Mouse (Mus musculus) frontal cortex, postnatal 10 days (tissue): Measurements from ENCODE around the gene Krtap4-8.
"Not testable (repeated sequence)": the region's sequence is repeated elsewhere in the genome, so short reads cannot be mapped to it uniquely, and the experiment has no call there.

Experiments
- DNase-seq, 2 experiments: peaks; one replicate each; pipeline ENCODE4 v3.0.0; 2022; ENCODE audit warnings: low spot score in 2 of 2, mixed read lengths in 1 of 2

Krtap4-8 gene

DNA sequence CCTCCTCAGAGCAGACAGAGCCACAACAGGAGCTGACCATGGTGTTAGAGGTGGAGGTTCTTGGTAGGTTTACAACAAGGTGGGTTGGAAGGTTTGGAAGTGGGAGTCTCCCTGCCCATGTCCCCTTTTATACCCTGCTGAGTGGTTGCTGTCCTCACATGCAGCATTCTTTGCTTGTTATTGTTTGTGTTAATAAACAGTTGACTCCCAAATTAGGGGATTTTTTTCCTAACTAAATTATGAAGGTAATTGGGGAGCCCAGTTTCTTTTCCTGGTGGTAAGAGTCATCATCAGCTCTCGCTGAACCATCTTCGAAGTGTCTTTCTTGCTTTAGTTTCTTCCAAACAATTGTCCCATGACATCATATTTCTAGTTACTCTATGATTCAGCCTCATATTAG, at the start of gene Krtap4-8:
Gene Krtap4-8, minus strand, starts transcription at position 101 of the 400 bp plus-strand sequence.
- DNase-seq = no peak

DNA sequence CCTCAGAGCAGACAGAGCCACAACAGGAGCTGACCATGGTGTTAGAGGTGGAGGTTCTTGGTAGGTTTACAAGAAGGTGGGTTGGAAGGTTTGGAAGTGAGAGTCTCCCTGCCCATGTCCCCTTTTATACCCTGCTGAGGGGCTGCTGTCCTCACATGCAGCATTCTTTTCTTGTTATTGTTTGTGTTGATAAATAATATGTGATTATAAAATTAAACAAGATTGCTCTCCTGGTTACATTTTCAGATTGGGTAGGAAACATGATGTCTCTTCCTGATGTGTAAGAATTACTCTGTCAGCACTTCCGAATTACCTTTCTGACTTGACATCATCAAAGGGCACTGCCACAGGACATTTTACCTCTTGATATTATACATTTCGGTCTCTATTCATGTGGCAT, 35.1 kb upstream of the Krtap4-8 start, which contains the start of gene Gm11564:
Gene Gm11564, minus strand, starts transcription at position 101 of the 400 bp plus-strand sequence.
- not testable (repeated sequence) for DNase-seq

DNA sequence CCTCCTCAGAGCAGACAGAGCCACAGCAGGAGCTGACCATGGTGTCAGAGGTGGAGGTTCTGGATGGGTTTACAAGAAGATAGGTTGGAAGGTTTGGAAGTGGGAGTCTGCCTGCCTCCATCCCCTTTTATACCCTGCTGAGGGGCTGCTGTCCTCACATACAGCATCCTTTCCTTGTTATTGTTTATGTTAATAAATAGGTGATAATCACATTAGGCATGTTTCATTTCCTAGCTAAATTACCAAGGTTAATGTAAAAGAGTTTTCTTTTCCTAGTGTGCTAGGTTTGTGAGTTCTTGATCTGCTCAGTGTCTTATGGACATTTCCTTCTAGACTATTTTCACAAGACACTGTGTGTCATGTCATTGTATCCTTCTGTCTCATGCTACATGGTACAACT, 29.3 kb upstream of the Krtap4-8 start, which contains the start of gene Krtap4-13:
Gene Krtap4-13, minus strand, starts transcription at position 101 of the 400 bp plus-strand sequence.
- DNase-seq = not testable (repeated sequence)

DNA sequence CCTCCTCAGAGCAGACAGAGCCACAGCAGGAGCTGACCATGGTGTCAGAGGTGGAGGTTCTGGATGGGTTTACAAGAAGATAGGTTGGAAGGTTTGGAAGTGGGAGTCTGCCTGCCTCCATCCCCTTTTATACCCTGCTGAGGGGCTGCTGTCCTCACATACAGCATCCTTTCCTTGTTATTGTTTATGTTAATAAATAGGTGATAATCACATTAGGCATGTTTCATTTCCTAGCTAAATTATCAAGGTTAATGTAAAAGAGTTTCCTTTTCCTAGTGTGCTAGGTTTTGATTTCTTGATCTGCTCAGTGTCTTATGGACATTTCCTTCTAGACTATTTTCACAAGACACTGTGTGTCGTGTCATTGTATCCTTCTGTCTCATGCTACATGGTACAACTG, 23.8 kb upstream of the Krtap4-8 start, which contains the start of gene Gm11554:
Gene Gm11554, minus strand, starts transcription at position 101 of the 400 bp plus-strand sequence.
- DNase-seq = not testable (repeated sequence)

DNA sequence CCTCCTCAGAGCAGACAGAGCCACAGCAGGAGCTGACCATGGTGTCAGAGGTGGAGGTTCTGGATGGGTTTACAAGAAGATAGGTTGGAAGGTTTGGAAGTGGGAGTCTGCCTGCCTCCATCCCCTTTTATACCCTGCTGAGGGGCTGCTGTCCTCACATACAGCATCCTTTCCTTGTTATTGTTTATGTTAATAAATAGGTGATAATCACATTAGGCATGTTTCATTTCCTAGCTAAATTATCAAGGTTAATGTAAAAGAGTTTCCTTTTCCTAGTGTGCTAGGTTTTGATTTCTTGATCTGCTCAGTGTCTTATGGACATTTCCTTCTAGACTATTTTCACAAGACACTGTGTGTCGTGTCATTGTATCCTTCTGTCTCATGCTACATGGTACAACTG, 18.3 kb upstream of the Krtap4-8 start, which contains the start of gene Gm11569:
Gene Gm11569, minus strand, starts transcription at position 101 of the 400 bp plus-strand sequence.
- not testable (repeated sequence) for DNase-seq

DNA sequence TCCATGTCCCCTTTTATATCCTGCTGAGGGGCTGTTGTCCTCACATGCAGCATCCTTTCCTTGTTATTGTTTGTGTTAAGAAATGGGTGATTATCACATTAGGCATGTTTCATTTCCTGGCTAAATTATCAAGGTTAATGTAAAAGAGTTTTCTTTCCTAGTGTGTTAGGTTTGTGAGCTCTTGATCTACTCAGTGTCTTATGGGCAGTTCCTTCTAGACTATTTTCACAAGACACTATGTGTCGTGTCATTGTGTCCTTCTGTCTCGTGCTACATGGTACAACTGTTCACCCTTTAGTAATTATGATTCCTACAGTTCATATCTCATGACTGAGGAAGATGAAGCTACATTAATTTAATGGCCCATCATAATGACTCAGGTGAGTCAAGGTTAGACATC, 12.9 kb upstream of the Krtap4-8 start, which contains the start of gene Gm11596:
Gene Gm11596, minus strand, starts transcription at position 101 of the 400 bp plus-strand sequence.
- no peak for DNase-seq

DNA sequence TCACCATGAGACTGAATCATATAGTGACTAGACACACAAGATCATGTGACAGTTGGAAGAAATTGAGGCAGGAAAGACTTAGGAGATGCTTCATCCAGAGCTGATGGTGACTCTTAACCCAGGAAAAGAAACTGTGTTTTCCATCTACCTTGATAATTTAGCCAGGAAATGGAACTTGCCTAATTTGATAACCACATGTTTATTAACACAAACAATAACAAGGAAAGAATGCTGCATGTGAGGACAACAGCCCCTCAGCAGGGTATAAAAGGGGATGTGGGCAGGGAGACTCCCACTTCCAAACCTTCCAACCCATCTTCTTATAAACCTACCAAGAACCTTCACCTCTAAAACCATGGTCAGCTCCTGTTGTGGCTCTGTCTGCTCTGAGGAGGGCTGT, 4.4 kb upstream of the Krtap4-8 start, which contains the start of gene Krtap4-9:
Gene Krtap4-9, plus strand, starts transcription at position 301 of the 400 bp plus-strand sequence.
- not testable (repeated sequence) for DNase-seq

DNA sequence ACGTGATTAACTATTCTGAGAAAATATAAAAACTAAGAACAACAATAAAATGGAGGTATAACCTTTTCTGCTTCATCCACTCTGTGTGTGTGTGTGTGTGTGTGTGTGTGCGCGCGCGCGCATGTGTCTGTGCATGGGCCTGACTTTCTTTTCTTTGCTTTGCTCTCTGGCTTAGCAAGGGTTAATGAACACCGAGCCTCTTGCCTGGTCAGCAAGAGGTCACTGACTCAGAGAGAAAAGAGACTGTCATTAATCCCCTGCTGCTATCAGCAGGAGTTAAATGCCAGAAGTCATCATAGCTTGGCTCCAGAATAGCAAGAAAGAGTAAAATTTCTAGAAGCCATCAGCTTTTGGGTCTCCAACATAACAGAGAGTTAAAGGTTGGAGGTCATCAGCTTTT, 2.1 kb downstream of the Krtap4-8 start:
- DNase-seq = no peak

DNA sequence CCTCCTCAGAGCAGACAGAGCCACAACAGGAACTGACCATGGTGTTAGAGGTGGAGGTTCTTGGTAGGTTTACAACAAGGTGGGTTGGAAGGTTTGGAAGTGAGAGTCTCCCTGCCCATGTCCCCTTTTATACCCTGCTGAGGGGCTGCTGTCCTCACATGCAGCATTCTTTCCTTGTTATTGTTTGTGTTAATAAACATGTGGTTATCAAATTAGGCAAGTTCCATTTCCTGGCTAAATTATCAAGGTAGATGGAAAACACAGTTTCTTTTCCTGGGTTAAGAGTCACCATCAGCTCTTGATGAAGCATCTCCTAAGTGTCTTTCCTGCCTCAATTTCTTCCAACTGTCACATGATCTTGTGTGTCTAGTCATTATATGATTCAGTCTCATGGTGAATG, 7.7 kb downstream of the Krtap4-8 start, which contains the start of gene Gm11595:
Gene Gm11595, minus strand, starts transcription at position 101 of the 400 bp plus-strand sequence.
- not testable (repeated sequence) for DNase-seq

DNA sequence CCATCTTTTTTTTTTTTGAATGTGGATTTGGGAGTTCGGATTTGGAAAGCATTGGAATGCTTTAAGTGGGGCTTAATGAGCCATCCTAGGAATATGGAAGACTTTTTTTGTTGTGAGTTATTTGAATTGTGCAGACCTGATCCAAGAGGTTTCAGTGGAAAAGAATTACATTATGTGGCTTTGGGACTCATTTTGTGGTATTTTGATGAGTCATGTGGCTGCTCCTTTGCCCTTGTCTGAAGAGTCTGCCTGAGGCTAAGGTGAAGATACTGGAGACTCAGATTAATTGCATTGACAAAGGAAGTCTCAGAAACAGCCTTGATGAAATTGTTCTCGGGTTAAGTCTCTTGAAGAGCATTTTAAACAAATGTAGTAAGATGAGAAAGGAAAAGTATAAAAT, 12.1 kb downstream of the Krtap4-8 start:
- DNase-seq = no peak

DNA sequence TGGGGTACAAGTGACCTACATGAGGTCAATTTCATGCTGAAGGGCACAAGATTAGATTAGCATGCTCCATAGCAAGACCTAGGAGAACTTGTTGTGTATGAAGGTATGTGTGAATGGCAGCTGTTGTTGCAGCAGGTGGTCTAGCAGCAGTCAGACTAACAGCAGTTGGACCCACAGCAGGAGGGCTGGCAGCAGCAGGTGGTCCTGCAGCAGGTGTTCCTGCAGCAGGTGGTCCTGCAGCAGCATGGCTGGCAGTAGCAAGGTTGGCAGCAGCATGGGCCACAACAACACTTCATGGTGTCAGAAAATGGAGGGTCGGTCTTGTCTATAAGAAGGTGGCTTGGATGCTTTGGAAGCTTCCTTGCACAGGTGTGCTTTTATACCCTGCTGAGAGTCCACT, 21.6 kb downstream of the Krtap4-8 start:
- no peak for DNase-seq

DNA sequence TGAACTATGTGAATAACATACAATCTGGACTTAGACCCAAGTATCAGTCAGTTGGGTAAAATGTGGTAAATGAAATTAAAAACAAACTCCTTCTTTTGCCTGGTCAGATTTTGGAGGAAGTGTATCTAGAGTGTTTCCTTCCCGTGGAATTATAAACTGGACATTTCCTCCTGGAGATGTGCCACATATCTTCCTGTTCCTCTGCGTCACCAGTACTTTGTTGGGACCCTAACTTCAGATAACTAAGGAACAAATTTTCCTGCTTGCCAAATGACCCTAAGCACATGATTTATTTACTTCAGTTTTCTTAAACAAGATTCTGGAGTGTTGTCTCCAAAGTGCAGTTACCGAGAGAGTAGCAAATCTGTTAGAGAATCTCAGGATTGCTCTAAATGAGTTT, 36.5 kb downstream of the Krtap4-8 start:
- no peak for DNase-seq

DNA sequence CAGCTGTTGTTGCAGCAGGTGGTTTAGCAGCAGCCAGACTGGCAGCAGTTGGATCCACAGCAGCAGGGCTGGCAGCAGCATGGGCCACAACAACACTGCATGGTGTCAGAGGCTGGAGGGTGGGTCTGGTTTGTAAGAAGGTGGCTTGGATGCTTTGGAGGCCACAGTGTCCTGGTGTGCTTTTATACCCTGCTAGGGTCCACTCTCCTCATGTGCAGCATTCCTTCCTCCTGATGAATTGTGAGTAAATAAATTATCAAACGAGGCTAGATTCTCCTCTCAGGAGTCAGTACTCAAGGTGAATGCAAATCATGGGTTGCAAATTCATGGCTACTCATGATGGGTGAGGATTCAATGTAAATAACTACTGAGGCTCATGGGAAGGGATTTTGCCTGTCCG, 46.3 kb downstream of the Krtap4-8 start, which contains the start of gene Gm14180:
Gene Gm14180, minus strand, starts transcription at position 101 of the 400 bp plus-strand sequence.
- no peak for DNase-seq
